Mouse (Mus musculus): ENCODE data around the gene Hpgd. TPM values are rescaled to one million over a fixed set of nuclear protein-coding genes. Genes with fewer than 3 reads are reported as not detected.

Hpgd gene
- polyA plus RNA-seq, 1 experiment from 2014 or later = 23.2 TPM

DNA sequence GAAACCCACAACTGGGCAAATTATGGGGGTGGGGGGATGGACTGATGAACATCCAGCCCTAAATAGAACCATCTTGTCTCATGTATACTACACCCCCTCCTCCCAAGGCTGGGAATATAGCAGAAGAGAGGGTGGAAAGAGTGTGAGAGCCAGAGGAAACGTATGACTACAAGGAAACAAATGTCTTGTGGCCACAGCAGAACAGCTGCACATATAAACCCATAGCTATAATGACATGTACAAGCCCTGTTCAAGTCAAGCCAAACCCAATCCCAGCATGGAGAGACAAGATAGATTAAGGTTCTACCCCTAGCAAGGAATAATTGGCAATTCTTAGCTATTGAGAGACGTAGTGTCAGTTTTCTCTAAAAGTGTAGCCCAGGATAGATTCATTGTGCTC is 68.8 kb downstream of the Hpgd start:
- Histone ChIP-seq H3K4me3 (ENCODE audit: low read depth, low read length) (no peak overlapping the region), H3K4me1 (replicated peaks; ENCODE audit: control insufficient read depth, insufficient read depth, low read length) (no peaks in the 10 kb centered on the region), H3K9ac (ENCODE audit: low read depth, low read length) (no peak overlapping the region), H3K27ac (ENCODE audit: low read depth, low read length) (no peak overlapping the region), H3K9me3 (ENCODE audit: control insufficient read depth) (no peaks in the 10 kb centered on the region), H3K36me3 (ENCODE audit: control insufficient read depth, insufficient read depth) (no peaks in the 10 kb centered on the region), H3K4me2 (replicated peaks; ENCODE audit: low read depth) (no peak overlapping the region), H3K27me3 (replicated peaks; ENCODE audit: control insufficient read depth, insufficient read depth, low read length) (no peaks in the 10 kb centered on the region)
- TF ChIP-seq CTCF (IDR thresholded peaks at IDR 0.05; ENCODE audit: low read depth) = no peak
- 91% methylated on average over 2 of the region's 2 CpGs for WGBS
- no peak for ATAC-seq

All from intestine, postnatal 0 days (tissue).